In genomic region chr9:110229566-110230248, GRCm38 (mm10) we compare ENCODE assay signal across 14 mouse cellular contexts. TPM values are rescaled to one million over a fixed set of nuclear protein-coding genes. Genes with fewer than 3 reads are reported as not detected.
DNase-seq lines count a peak whose midpoint lies in the region; ATAC-seq and TF ChIP-seq lines count a peak whose summit lies in the region.
"Had no signal": no experiment of that assay in that cellular context is flagged by ENCODE, and none has a peak within 500 bp of the region (broad histone marks: within the 10 kb centered on the region; RNA-seq: fewer than 3 reads in every experiment).

No protein-coding gene starts in this region.

- intact Hi-C loops in left cerebral cortex, adult 2 months (cut with DNase I): no loop called here

- no peaks in the 10 kb centered on the region for H3K9me3 ChIP-seq in CH12.LX (replicated peaks; ENCODE audit: low read length)
- H3K9me3 ChIP-seq: heart, embryonic 12.5 days; liver, embryonic 13.5 days; stomach, embryonic 15.5 days had no signal

- H3K4me3 ChIP-seq in left cerebral cortex, adult 2 months: no peak overlapping the region
- H3K4me3 ChIP-seq in CH12.LX (replicated peaks in 1 of 3; ENCODE audit: low read depth in 2 of 3, low read length in 2 of 3, poor library complexity in 1 of 3): no peak overlapping the region
- H3K4me3 ChIP-seq: erythroblast, embryonic 14.5 days; heart, embryonic 12.5 days; liver, embryonic 13.5 days; stomach, embryonic 15.5 days had no signal

- 0 out of 2 replicates have a peak, but pooled peaks cover 3% of the 10 kb centered on the region for H3K79me2 ChIP-seq in CH12.LX (replicated peaks; ENCODE audit: control insufficient read depth, extremely low read depth, insufficient read depth, poor library complexity, severe bottlenecking)

- peak overlapping the region; percentile 86 for H3K27ac ChIP-seq in left cerebral cortex, adult 2 months
- H3K27ac ChIP-seq in CH12.LX (ENCODE audit: insufficient read depth, low read depth): peak overlapping the region; percentile 94
- H3K27ac ChIP-seq: liver, embryonic 13.5 days; stomach, embryonic 15.5 days had no signal

- in situ Hi-C loops in CH12.LX (cut with MboI; ENCODE audit: low pct_ligation_motif_present, low pct_unique_long_range_greater_than_20kb, low sequenced_read_pairs): no loop called here

- no peak for TF ChIP-seq CTCF in left cerebral cortex, adult 2 months (IDR thresholded peaks at IDR 0.05)
- TF ChIP-seq CTCF in CH12.LX (conservative IDR thresholded peaks at IDR 0.05 in 1 of 2, IDR thresholded peaks at IDR 0.05 in 1 of 2; ENCODE audit: low read depth in 2 of 2, low read length in 2 of 2): no peak

- H3K9ac ChIP-seq in CH12.LX (ENCODE audit: insufficient read depth, low read depth): peak overlapping the region; percentile 41
- H3K9ac ChIP-seq: heart, embryonic 12.5 days; liver, embryonic 13.5 days; stomach, embryonic 15.5 days had no signal

- no peaks in the 10 kb centered on the region for H3K27me3 ChIP-seq in CH12.LX (replicated peaks)
- H3K27me3 ChIP-seq: heart, embryonic 12.5 days; liver, embryonic 13.5 days; stomach, embryonic 15.5 days had no signal

- peak; percentile 67; the same call in 1 of the 2 replicates for TF ChIP-seq EP300 in CH12.LX (IDR thresholded peaks at IDR 0.05; ENCODE audit: low read length)

- H3K4me2 ChIP-seq in CH12.LX (ENCODE audit: insufficient read depth, low read depth, poor library complexity, severe bottlenecking): peak overlapping the region; percentile 67
- H3K4me2 ChIP-seq: heart, embryonic 12.5 days; liver, embryonic 13.5 days; stomach, embryonic 15.5 days had no signal

- no peak for DNase-seq in left cerebral cortex, adult 2 months (ENCODE audit: extremely low spot score in 1 of 2, low spot score in 2 of 2)
- DNase-seq in left cerebral cortex, adult 8-10 months (ENCODE audit: low spot score in 2 of 2): no peak
- DNase-seq in CH12.LX (ENCODE audit: extremely low read depth): peak; percentile 77
- peak; percentile 49 for DNase-seq in R1 (ENCODE audit: low read depth, low spot score)
- DNase-seq in kidney, adult 9 months: no peak
- DNase-seq: gastrocnemius, postnatal 10 days; kidney, postnatal 25 days; liver, embryonic 13.5 days; thymus, postnatal 4 days had no signal

- no peak for TF ChIP-seq RAD21 in CH12.LX (IDR thresholded peaks at IDR 0.05; ENCODE audit: low read depth, low read length)

- peak; percentile 60 for ATAC-seq in granulocyte monocyte progenitor cell, adult 5-6 weeks (replicated peaks; ENCODE audit: poor library complexity, severe bottlenecking)
- ATAC-seq in erythroblast, adult 5-6 weeks (replicated peaks; ENCODE audit: low FRiP score, poor library complexity, severe bottlenecking): no peak

- H3K4me1 ChIP-seq in CH12.LX (ENCODE audit: control insufficient read depth in 1 of 2, insufficient read depth in 2 of 2): peaks cover 24 to 50% of the 10 kb centered on the region in 2 experiments
- H3K4me1 ChIP-seq: stomach, embryonic 15.5 days had no signal

- dilution Hi-C loops in CH12.LX (cut with MboI; ENCODE audit: extremely low pct_ligation_motif_present, extremely low pct_unique_long_range_greater_than_20kb, low sequenced_read_pairs): no loop called here

- no peak for TF ChIP-seq POLR2A in CH12.LX (IDR thresholded peaks at IDR 0.05; ENCODE audit: low read depth, low read length)

- H3K36me3 ChIP-seq in CH12.LX (replicated peaks in 1 of 2; ENCODE audit: control insufficient read depth in 1 of 2, insufficient read depth in 1 of 2, low read length in 1 of 2): peaks cover 36 to 67% of the 10 kb centered on the region in 2 experiments

TF ChIP-seq in CH12.LX, 34 proteins besides CTCF, POLR2A, EP300 and RAD21:
- TF ChIP-seq SMC3 (IDR thresholded peaks at IDR 0.05; ENCODE audit: low read depth, low read length): no peak
- TF ChIP-seq JUND (conservative IDR thresholded peaks at IDR 0.05; ENCODE audit: low read depth, low read length): no peak
- TF ChIP-seq UBTF (IDR thresholded peaks at IDR 0.05; ENCODE audit: low read depth, low read length): no peak; the same call in 1 of the 2 replicates
- no peak for TF ChIP-seq ZC3H11A (IDR thresholded peaks at IDR 0.05; ENCODE audit: low read depth, low read length)
- TF ChIP-seq MAFK (IDR thresholded peaks at IDR 0.05; ENCODE audit: insufficient replicate concordance, low read length): no peak
- no peak for TF ChIP-seq MYC (IDR thresholded peaks at IDR 0.05; ENCODE audit: low read depth, low read length)
- 0 out of 2 replicates have a peak, but pooled peaks have one; percentile 17 for TF ChIP-seq MAX (IDR thresholded peaks at IDR 0.05; ENCODE audit: low read length)
- no peak; the same call in 1 of the 2 replicates for TF ChIP-seq MEF2A (IDR thresholded peaks at IDR 0.05; ENCODE audit: borderline replicate concordance, low read depth, low read length)
- TF ChIP-seq ELF1 (IDR thresholded peaks at IDR 0.05; ENCODE audit: low read depth, low read length): peak; percentile 67
- no peak for TF ChIP-seq ZNF384 (IDR thresholded peaks at IDR 0.05; ENCODE audit: low read depth, low read length)
- TF ChIP-seq TCF12 (IDR thresholded peaks at IDR 0.05; ENCODE audit: low read depth, low read length): 0 out of 2 replicates have a peak, but pooled peaks have one; percentile 55
- TF ChIP-seq TBP (conservative IDR thresholded peaks at IDR 0.05; ENCODE audit: low read depth, low read length): no peak
- TF ChIP-seq PAX5 (IDR thresholded peaks at IDR 0.05; ENCODE audit: low read length): no peak
- TF ChIP-seq HCFC1 (IDR thresholded peaks at IDR 0.05; ENCODE audit: low read depth, low read length): no peak
- TF ChIP-seq GABPA (IDR thresholded peaks at IDR 0.05; ENCODE audit: insufficient replicate concordance, low read depth, low read length): no peak
- peak; percentile 79 for TF ChIP-seq BHLHE40 (IDR thresholded peaks at IDR 0.05; ENCODE audit: low read depth, low read length)
- no peak for TF ChIP-seq POLR2AphosphoS2 (IDR thresholded peaks at IDR 0.05; ENCODE audit: low read depth, low read length)
- 0 out of 2 replicates have a peak, but pooled peaks have one; percentile 45 for TF ChIP-seq ZMIZ1 (IDR thresholded peaks at IDR 0.05; ENCODE audit: low read depth, low read length)
- TF ChIP-seq NELFE (IDR thresholded peaks at IDR 0.05; ENCODE audit: low read depth, low read length): no peak
- TF ChIP-seq KAT2A (IDR thresholded peaks at IDR 0.05; ENCODE audit: insufficient replicate concordance, low read length): no peak
- peak; percentile 36; the same call in 1 of the 2 replicates for TF ChIP-seq NRF1 (IDR thresholded peaks at IDR 0.05; ENCODE audit: low read depth, low read length)
- no peak for TF ChIP-seq RCOR1 (conservative IDR thresholded peaks at IDR 0.05; ENCODE audit: low read depth, low read length)
- no peak for TF ChIP-seq E2F4 (IDR thresholded peaks at IDR 0.05; ENCODE audit: insufficient replicate concordance, low read depth, low read length)
- TF ChIP-seq MXI1 (IDR thresholded peaks at IDR 0.05; ENCODE audit: low read depth, low read length): peak; percentile 48; the same call in 1 of the 2 replicates
- TF ChIP-seq ETS1 (conservative IDR thresholded peaks at IDR 0.05; ENCODE audit: low read depth, low read length): peak; percentile 48
- TF ChIP-seq JUN (IDR thresholded peaks at IDR 0.05; ENCODE audit: insufficient read depth, low read depth, low read length): no peak
- peak; percentile 9; the same call in 1 of the 2 replicates for TF ChIP-seq CHD2 (IDR thresholded peaks at IDR 0.05; ENCODE audit: low read length)
- no peak; the same call in 1 of the 2 replicates for TF ChIP-seq SIN3A (IDR thresholded peaks at IDR 0.05; ENCODE audit: low read length)
- peak; percentile 63; the same call in 1 of the 2 replicates for TF ChIP-seq IRF4 (IDR thresholded peaks at IDR 0.05; ENCODE audit: low read depth, low read length)
- TF ChIP-seq USF1 (IDR thresholded peaks at IDR 0.05; ENCODE audit: low read depth, low read length): no peak
- no peak for TF ChIP-seq ZKSCAN1 (IDR thresholded peaks at IDR 0.05; ENCODE audit: borderline replicate concordance, low read depth, low read length)
- no peak for TF ChIP-seq USF2 (conservative IDR thresholded peaks at IDR 0.05; ENCODE audit: low read depth, low read length)
- peak; percentile 71; the same call in 1 of the 2 replicates for TF ChIP-seq MAZ (IDR thresholded peaks at IDR 0.05; ENCODE audit: low read depth, low read length)
- TF ChIP-seq CHD1 (IDR thresholded peaks at IDR 0.05; ENCODE audit: low read depth, low read length): 0 out of 2 replicates have a peak, but pooled peaks have one; percentile 63

RNA-seq across cellular contexts. Expression of gene Cspg5, which starts 13.9 kb away (rescaled TPM):
- 100 to 1,000 TPM; 352 to 356 TPM for total RNA-seq in left cerebral cortex, adult 2 months (2021)
- 100 to 1,000 TPM; 360 to 411 (median 377) TPM for total RNA-seq in left cerebral cortex, adult 8-10 months (2022)
- total RNA-seq in CH12.LX (2012; rRNA removed) (0.72 and 0.76 TPM in 2 replicates), CH12.LX (2014; rRNA removed) (0.36 and 0.40 TPM in 2 replicates)
- polyA plus RNA-seq in CH12.LX (2012; ENCODE audit: insufficient read length, low read depth): 0.49 and 0.97 TPM in 2 replicates
- total RNA-seq in granulocyte monocyte progenitor cell, adult 5-6 weeks (2014; fragmentation: Nextera tagmentation): not detected in 2 replicates
- total RNA-seq in granulocyte monocyte progenitor cell, adult 5-6 weeks (2017): 0.30 TPM in 1 of 2 replicates, not detected in the other
- not detected in 2 replicates for total RNA-seq in erythroblast, adult 5-6 weeks (2015; ENCODE audit: low replicate concordance)
- 0.17 and 0.70 TPM in 2 replicates for total RNA-seq in erythroblast, adult 5-6 weeks (2017; ENCODE audit: low replicate concordance)

Comparison
In these comparisons a context has a peak if more than half of its experiments do, and no peak if none do; other contexts are left out.
1. DNase-seq: peak in CH12.LX (single experiment) and R1 (single experiment); none in left cerebral cortex, adult 2 months (0 of 2), left cerebral cortex, adult 8-10 months (0 of 2) and kidney, adult 9 months (single experiment).
2. RNA of gene Cspg5, which starts 13.9 kb away (total RNA-seq): 360 to 411 TPM in left cerebral cortex, adult 8-10 months and 352 to 356 TPM in left cerebral cortex, adult 2 months; 0.36 to 0.76 TPM in CH12.LX, 0.17 to 0.70 TPM in erythroblast, adult 5-6 weeks and 0.30 TPM in granulocyte monocyte progenitor cell, adult 5-6 weeks; every median in the first group is over 100 times any median in the second.